Mouse (Mus musculus) G1E-ER4 (cell line): Measurements from ENCODE around the gene Gm9046. TPM values are rescaled to one million over a fixed set of nuclear protein-coding genes. Genes with fewer than 3 reads are reported as not detected.
"Not testable (repeated sequence)": the region's sequence is repeated elsewhere in the genome, so short reads cannot be mapped to it uniquely, and the experiment has no call there.

ENCODE experiments used
- GATA1 ChIP-seq: IDR thresholded peaks from one replicate; pipeline ENCODE4 v1.8.0; 2012; ENCODE audit warnings: low read length, inconsistent platforms
- polyA plus RNA-seq: library from polyadenylated mRNA; stranded (reverse); fragments of >175 nt; gene quantifications from 2 replicates; pipeline ENCODE4 v1.2.3, GENCODE M21; 2012

Gm9046 gene
- not detected in 2 replicates for polyA plus RNA-seq

GRCm38 (mm10) chr10:118343155-118343554, at the start of gene Gm9046:
TSS of gene Gm9046 (minus strand) at chr10:118343255.
- not testable (repeated sequence) for TF ChIP-seq GATA1

- TF ChIP-seq GATA1 = no peak
These were observed 27.4 kb upstream of the Gm9046 start for GRCm38 (mm10) chr10:118370443-118370842.

- no peak for TF ChIP-seq GATA1
These were observed 26.5 kb upstream of the Gm9046 start for GRCm38 (mm10) chr10:118369518-118369917.

- TF ChIP-seq GATA1 = not testable (repeated sequence)
These were observed 10.9 kb upstream of the Gm9046 start, which contains the start of gene Gm9049 for GRCm38 (mm10) chr10:118354005-118354404. TSS of gene Gm9049 (minus strand) at chr10:118354105.

GRCm38 (mm10) chr10:118348579-118348978, 5.5 kb upstream of the Gm9046 start, which contains the start of gene Gm9048:
TSS of gene Gm9048 (minus strand) at chr10:118348679.
- not testable (repeated sequence) for TF ChIP-seq GATA1

GRCm38 (mm10) chr10:118337731-118338130, 5.3 kb downstream of the Gm9046 start, which contains the start of gene Gm9045:
TSS of gene Gm9045 (minus strand) at chr10:118337831.
- not testable (repeated sequence) for TF ChIP-seq GATA1

- not testable (repeated sequence) for TF ChIP-seq GATA1
These were observed 10.7 kb downstream of the Gm9046 start, which contains the start of gene Gm9044 for GRCm38 (mm10) chr10:118332308-118332707. TSS of gene Gm9044 (minus strand) at chr10:118332408.

- TF ChIP-seq GATA1 = not testable (repeated sequence)
These were observed 16.2 kb downstream of the Gm9046 start, which contains the start of gene Gm9040 for GRCm38 (mm10) chr10:118326869-118327268. TSS of gene Gm9040 (minus strand) at chr10:118326969.

- TF ChIP-seq GATA1 = no peak
These were observed 24.0 kb downstream of the Gm9046 start for GRCm38 (mm10) chr10:118319024-118319423.

GRCm38 (mm10) chr10:118294938-118295337, 48.1 kb downstream of the Gm9046 start, which contains the start of gene Iltifb:
TSS of gene Iltifb (minus strand) at chr10:118295038.
- no peak for TF ChIP-seq GATA1

Other genes with a start within 250 kb of the Gm9046 start
- gene Mdm1, start 201.4 kb downstream of the Gm9046 start, polyA plus RNA-seq = 15.3 and 20.6 TPM in 2 replicates
- not detected in 2 replicates for gene Il22, start 138.3 kb downstream of the Gm9046 start, polyA plus RNA-seq
- gene Gm32717, start 102.5 kb downstream of the Gm9046 start, polyA plus RNA-seq = not detected in 2 replicates
- not detected in 2 replicates for gene Gm32802, start 84.6 kb downstream of the Gm9046 start, polyA plus RNA-seq
- not detected in 2 replicates for gene Iltifb, start 48.2 kb downstream of the Gm9046 start, polyA plus RNA-seq
- not detected in 2 replicates for gene Gm9040, start 16.3 kb downstream of the Gm9046 start, polyA plus RNA-seq
- gene Gm9044, start 10.8 kb downstream of the Gm9046 start, polyA plus RNA-seq = not detected in 2 replicates
- not detected in 2 replicates for gene Gm9045, start 5.4 kb downstream of the Gm9046 start, polyA plus RNA-seq
- gene Gm9048, start 5.4 kb upstream of the Gm9046 start, polyA plus RNA-seq = not detected in 2 replicates
- not detected in 2 replicates for gene Gm9049, start 10.8 kb upstream of the Gm9046 start, polyA plus RNA-seq
- not detected in 2 replicates for gene Ifng, start 97.8 kb upstream of the Gm9046 start, polyA plus RNA-seq